Mouse (Mus musculus) midbrain, embryonic 14.5 days (tissue): ENCODE data around the gene Sbno2. TPM values are rescaled to one million over a fixed set of nuclear protein-coding genes. Genes with fewer than 3 reads are reported as not detected.
"Not testable (repeated sequence)": the region's sequence is repeated elsewhere in the genome, so short reads cannot be mapped to it uniquely, and the experiment has no call there.

Source experiments
- ATAC-seq: fragments of 200-750 bp; cut with Nextera tagmentation; 2 replicates; pipeline ENCODE4 v1.8.0; 2017; ENCODE audit warnings: moderate number of reproducible peaks, moderate library complexity; ENCODE audit not compliant: low FRiP score, low TSS enrichment
- DNase-seq: peaks from one replicate; pipeline ENCODE4 v3.0.0-alpha.2; 2015
- H3K27ac ChIP-seq: fragments of 300-500 bp; sonication (generic); replicated peaks from 2 replicates; pipeline ENCODE4 v1.5.1; 2014; ENCODE audit warnings: mild to moderate bottlenecking, low read depth, low read length, moderate library complexity
- H3K27me3 ChIP-seq: fragments of 300-500 bp; sonication (generic); 2 replicates; pipeline ENCODE4 v1.6.1; 2014; ENCODE audit warnings: low read length, control low read depth, mixed read lengths; ENCODE audit not compliant: control insufficient read depth, insufficient read depth
- H3K36me3 ChIP-seq: fragments of 300-500 bp; sonication (generic); 2 replicates; pipeline ENCODE4 v1.6.1; 2014; ENCODE audit warnings: low read length, control low read depth; ENCODE audit not compliant: control insufficient read depth, insufficient read depth
- H3K4me1 ChIP-seq: fragments of 300-500 bp; sonication (generic); 2 replicates; pipeline ENCODE4 v1.6.1; 2014; ENCODE audit warnings: mild to moderate bottlenecking, antibody characterized with exemption, low read length, control low read depth; ENCODE audit not compliant: control insufficient read depth, insufficient read depth
- H3K4me2 ChIP-seq: fragments of 300-500 bp; sonication (generic); 2 replicates; pipeline ENCODE4 v1.6.1; 2014; ENCODE audit warnings: mild to moderate bottlenecking, low read length, moderate library complexity
- H3K4me3 ChIP-seq: fragments of 300-500 bp; sonication (generic); replicated peaks from 2 replicates; pipeline ENCODE4 v1.5.1; 2014; ENCODE audit warnings: low read depth, low read length
- H3K9ac ChIP-seq: fragments of 300-500 bp; sonication (generic); replicated peaks from 2 replicates; pipeline ENCODE4 v1.6.1; 2014; ENCODE audit warnings: mild to moderate bottlenecking, low read length, moderate library complexity
- H3K9me3 ChIP-seq: fragments of 300-500 bp; sonication (generic); 2 replicates; pipeline ENCODE4 v1.6.1; 2016; ENCODE audit warnings: low read length, control low read depth, mixed read lengths; ENCODE audit not compliant: control insufficient read depth
- WGBS: fragments of 180-500 bp; shearing (Covaris S2); extraction: QIAGEN DNeasy Blood & Tissue Kit; methylation state at CpG from one replicate; pipeline ENCODE4 v1.1.7; 2014; 5-methylcytosine and 5-hydroxymethylcytosine counted together
- polyA plus RNA-seq: library from polyadenylated mRNA; unstranded; fragments of >200 nt; fragmentation: Nextera tagmentation; extraction: Ambion mirVana; gene quantifications from 2 replicates; pipeline ENCODE4 v1.2.1, GENCODE M21; 2014

The Sbno2 gene
- polyA plus RNA-seq, 1 experiment from 2014 or later = 13.2 TPM

- Histone ChIP-seq H3K4me1 (peaks cover 13% of the 10 kb centered on the region; the same call in 1 of the 2 replicates), H3K9me3 (no peaks in the 10 kb centered on the region), H3K9ac (no peak overlapping the region), H3K4me2 (no peak overlapping the region), H3K27ac (no peak overlapping the region), H3K27me3 (no peaks in the 10 kb centered on the region), H3K4me3 (no peak overlapping the region), H3K36me3 (peaks cover 54% of the 10 kb centered on the region)
- ATAC-seq (no peak), DNase-seq (no peak)
- 93% methylated on average over 9 of the region's 10 CpGs for WGBS
Observed at GRCm38 (mm10) chr10:80055891-80056290, 49.5 kb downstream of the Sbno2 start.

GRCm38 (mm10) chr10:80055364-80055763, 50.0 kb downstream of the Sbno2 start:
- peaks cover 13% of the 10 kb centered on the region; the same call in 1 of the 2 replicates for H3K4me1 ChIP-seq
- H3K27ac ChIP-seq = no peak overlapping the region
- H3K27me3 ChIP-seq = no peaks in the 10 kb centered on the region
- H3K4me3 ChIP-seq = peak overlapping the region; percentile 83
- H3K9ac ChIP-seq = peak overlapping the region; percentile 96; the same call in 1 of the 2 replicates
- peak overlapping the region; percentile 83 for H3K4me2 ChIP-seq
- no peak for DNase-seq
- H3K36me3 ChIP-seq = peaks cover 49% of the 10 kb centered on the region
- 84% methylated on average over 5 of the region's 5 CpGs for WGBS
- no peaks in the 10 kb centered on the region for H3K9me3 ChIP-seq
- no peak for ATAC-seq

- Histone ChIP-seq H3K36me3 (peaks cover 44% of the 10 kb centered on the region), H3K4me3 (peak overlapping the region; percentile 83), H3K4me1 (peaks cover 13% of the 10 kb centered on the region; the same call in 1 of the 2 replicates), H3K4me2 (peak overlapping the region; percentile 83), H3K9ac (peak overlapping the region; percentile 96)
- H3K27ac ChIP-seq, ATAC-seq, H3K27me3 ChIP-seq, H3K9me3 ChIP-seq, DNase-seq: not testable (repeated sequence)
- 15% methylated on average over 3 of the region's 3 CpGs for WGBS
Observed at GRCm38 (mm10) chr10:80054911-80055310, 50.5 kb downstream of the Sbno2 start.

GRCm38 (mm10) chr10:80053831-80054815, 51.2 kb downstream of the Sbno2 start:
- 2% methylated on average over 76 of the region's 77 CpGs for WGBS
- no peaks in the 10 kb centered on the region for H3K27me3 ChIP-seq
- peak; percentile 35 for ATAC-seq
- H3K9me3 ChIP-seq = no peaks in the 10 kb centered on the region
- H3K4me1 ChIP-seq = peaks cover 13% of the 10 kb centered on the region; the same call in 1 of the 2 replicates
- H3K27ac ChIP-seq = peak overlapping the region; percentile 97
- H3K4me2 ChIP-seq = peak overlapping the region; percentile 83
- DNase-seq = peak; percentile 79
- H3K4me3 ChIP-seq = peak overlapping the region; percentile 83
- peaks cover 36% of the 10 kb centered on the region for H3K36me3 ChIP-seq
- peak overlapping the region; percentile 96 for H3K9ac ChIP-seq

- Histone ChIP-seq H3K4me3 (peak overlapping the region; percentile 83), H3K4me1 (peaks cover 13% of the 10 kb centered on the region; the same call in 1 of the 2 replicates), H3K9me3 (no peaks in the 10 kb centered on the region), H3K36me3 (peaks cover 29% of the 10 kb centered on the region), H3K27me3 (no peaks in the 10 kb centered on the region), H3K4me2 (peak overlapping the region; percentile 83), H3K27ac (peak overlapping the region; percentile 97), H3K9ac (peak overlapping the region; percentile 96)
- peak; percentile 100 for DNase-seq
- ATAC-seq = peak; percentile 95
- under 1% methylated on average over 47 of the region's 47 CpGs for WGBS
Observed at GRCm38 (mm10) chr10:80053259-80053780, 52.1 kb downstream of the Sbno2 start.

- Histone ChIP-seq H3K4me3 (no peak overlapping the region), H3K27ac (no peak overlapping the region), H3K27me3 (no peaks in the 10 kb centered on the region), H3K36me3 (peaks cover 20% of the 10 kb centered on the region), H3K9ac (no peak overlapping the region), H3K4me2 (no peak overlapping the region), H3K4me1 (peaks cover 13% of the 10 kb centered on the region; the same call in 1 of the 2 replicates), H3K9me3 (no peaks in the 10 kb centered on the region)
- 83% methylated on average over 5 of the region's 5 CpGs for WGBS
- ATAC-seq (no peak), DNase-seq (no peak)
Observed at GRCm38 (mm10) chr10:80052374-80052764, 53.0 kb downstream of the Sbno2 start.

- no peak for DNase-seq
- Histone ChIP-seq H3K9ac (no peak overlapping the region), H3K27me3 (no peaks in the 10 kb centered on the region), H3K4me2 (no peak overlapping the region), H3K27ac (peak overlapping the region; percentile 41; the same call in 1 of the 2 replicates), H3K36me3 (peaks cover 14% of the 10 kb centered on the region), H3K9me3 (no peaks in the 10 kb centered on the region), H3K4me3 (no peak overlapping the region), H3K4me1 (peaks cover 13% of the 10 kb centered on the region; the same call in 1 of the 2 replicates)
- 15% methylated on average over 14 of the region's 14 CpGs for WGBS
- no peak for ATAC-seq
Observed at GRCm38 (mm10) chr10:80051618-80052373, 53.6 kb downstream of the Sbno2 start.

- WGBS = 10% methylated on average over 15 of the region's 15 CpGs
- no peak for DNase-seq
- no peak for ATAC-seq
- no peaks in the 10 kb centered on the region for H3K9me3 ChIP-seq
- no peak overlapping the region for H3K4me3 ChIP-seq
- 0 out of 2 replicates have a peak, but pooled peaks cover 7% of the 10 kb centered on the region for H3K36me3 ChIP-seq
- no peak overlapping the region for H3K9ac ChIP-seq
- peaks cover 13% of the 10 kb centered on the region; the same call in 1 of the 2 replicates for H3K4me1 ChIP-seq
- H3K27me3 ChIP-seq = no peaks in the 10 kb centered on the region
- no peak overlapping the region for H3K4me2 ChIP-seq
- peak overlapping the region; percentile 41; the same call in 1 of the 2 replicates for H3K27ac ChIP-seq
Observed at GRCm38 (mm10) chr10:80050885-80051617, 54.3 kb downstream of the Sbno2 start.
